Mouse (Mus musculus) olfactory bulb, adult 2 months (tissue): ENCODE measurements around the gene Coq10a.

Experiments
- CTCF ChIP-seq: fragments of 200-500 bp; IDR thresholded peaks from 2 replicates; pipeline ENCODE4 v1.5.1; 2012; ENCODE audit warnings: low read depth, mild to moderate bottlenecking, low read length, moderate library complexity; ENCODE audit not compliant: insufficient read depth
- POLR2A ChIP-seq: fragments of 200-500 bp; IDR thresholded peaks from 2 replicates; pipeline ENCODE4 v1.6.1; 2012; ENCODE audit warnings: mild to moderate bottlenecking, low read depth, low read length, moderate library complexity; ENCODE audit not compliant: insufficient read depth

GRCm38 (mm10) chr10:128370601-128371000 lies 1.8 kb upstream of the Coq10a start:
- TF ChIP-seq CTCF, result no peak
- no peak for TF ChIP-seq POLR2A
